Mouse (Mus musculus): Measurements from ENCODE around the gene Eif3l.

Gene Eif3l

DNA sequence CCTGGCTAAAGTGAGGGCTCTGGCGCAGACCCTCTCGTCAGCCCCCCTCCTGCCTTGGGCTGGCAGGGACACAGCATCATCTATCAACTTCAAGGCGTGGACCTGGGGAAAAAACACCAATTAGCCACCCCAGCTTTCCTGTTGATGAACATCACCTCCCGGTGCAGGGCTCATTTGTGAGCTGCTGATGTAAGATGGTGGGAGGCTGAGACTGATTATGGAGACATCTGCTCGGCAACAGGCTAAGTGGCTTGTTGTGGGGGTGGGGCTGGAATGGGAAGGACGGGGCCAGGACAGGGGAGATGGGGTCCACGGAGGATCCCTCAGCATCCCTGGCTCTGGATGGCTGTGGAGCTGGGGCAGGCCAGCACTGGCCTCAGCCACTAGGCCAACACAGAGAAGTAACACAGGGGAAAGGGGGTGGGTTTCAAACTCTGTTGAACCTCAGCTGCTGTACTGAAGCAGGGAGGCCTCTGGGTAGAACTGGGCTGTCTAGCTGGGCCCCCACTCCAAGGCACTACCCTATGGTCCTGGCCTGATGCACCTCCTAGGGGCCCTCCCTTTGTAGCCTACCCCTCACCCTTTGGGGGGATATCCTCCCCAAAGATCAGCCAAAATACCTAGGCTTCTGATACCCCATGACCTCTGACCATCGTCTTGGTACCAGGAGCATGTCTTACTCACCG is 24.7 kb upstream of the Eif3l start:
- no peak for DNase-seq (ENCODE audit: low spot score)

DNA sequence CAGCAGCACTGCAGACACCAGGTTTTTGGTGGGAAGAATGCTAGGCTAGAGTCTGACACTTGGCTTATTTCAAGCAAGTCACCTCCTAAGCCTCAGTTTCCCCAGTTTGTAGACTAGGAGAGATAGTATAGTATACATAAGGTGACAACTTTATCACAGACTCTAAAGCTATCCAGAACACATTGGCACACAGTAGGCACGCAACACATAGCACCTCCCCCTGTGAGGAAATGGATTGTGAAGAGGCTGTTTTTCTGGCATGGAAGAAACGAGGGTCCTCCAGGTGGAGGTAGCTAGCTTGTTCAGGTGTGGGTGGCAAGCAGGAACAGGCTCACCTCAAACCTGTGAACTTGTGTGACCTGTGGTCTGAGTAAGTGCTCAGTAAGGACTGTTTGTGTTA is 24.0 kb upstream of the Eif3l start:
- DNase-seq (ENCODE audit: low spot score): no peak

DNA sequence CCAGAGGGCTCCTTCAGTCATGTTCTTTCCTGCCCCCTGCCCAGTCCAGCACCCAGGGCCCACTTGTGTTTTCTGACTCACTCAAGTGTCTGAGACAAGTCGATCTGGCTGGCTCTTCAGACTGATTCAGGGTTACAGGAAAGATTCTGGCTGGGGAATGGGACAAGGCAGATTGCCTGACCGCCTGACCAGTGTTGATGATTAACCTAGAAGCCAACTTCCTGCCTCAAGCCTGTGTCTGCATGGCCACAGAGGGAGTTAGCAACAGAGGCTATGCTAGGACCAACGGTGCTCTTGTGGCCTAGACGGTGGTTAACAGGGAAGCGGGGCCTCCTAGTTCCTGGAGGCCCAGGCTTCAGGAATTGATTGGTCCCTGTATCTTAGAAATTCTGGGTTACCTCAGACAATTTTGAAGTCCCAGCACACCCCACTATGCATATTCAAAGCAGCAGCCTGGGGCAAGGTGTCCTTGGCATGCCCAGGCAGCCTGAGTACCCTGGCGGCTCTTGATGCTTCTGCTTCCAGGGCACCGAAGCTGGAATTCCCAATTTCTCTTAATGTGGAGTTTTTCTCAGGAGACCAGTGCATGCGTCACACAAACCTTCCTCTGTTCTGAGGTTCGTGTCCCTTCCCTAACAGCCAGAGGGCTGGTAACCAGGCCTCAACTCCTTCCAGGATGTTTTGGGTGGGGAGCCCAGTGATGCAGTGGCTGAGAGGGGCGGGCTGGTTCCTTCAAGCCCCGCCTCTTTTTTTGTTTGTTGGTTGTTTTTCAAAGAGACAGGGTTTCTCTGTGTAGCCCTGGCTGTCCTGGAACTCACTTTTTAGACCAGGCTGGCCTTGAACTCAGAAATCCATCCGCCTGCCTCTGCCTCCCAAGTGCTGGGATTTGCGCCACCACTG is 23.3 kb upstream of the Eif3l start:
- DNase-seq (ENCODE audit: low spot score): no peak

DNA sequence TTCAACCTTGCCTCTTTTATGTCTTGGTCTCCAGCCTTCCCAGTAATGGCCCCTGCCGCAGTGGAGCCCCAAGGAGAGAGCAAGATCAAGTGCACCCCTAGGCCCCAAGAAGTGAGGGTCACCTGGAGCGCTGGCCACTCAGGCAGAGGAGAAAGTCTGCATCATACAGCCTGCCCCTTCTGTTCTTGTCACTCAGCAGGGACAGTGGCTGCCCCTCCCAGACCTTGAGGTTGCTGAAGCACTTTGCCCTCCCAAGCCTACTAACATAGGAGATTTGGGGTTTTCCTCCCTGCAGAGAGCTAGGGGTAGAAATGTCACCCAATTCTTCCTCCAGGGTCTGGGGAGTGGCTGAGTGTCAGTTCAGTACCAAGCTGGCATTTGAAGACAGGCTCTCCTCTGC is 22.6 kb upstream of the Eif3l start:
- no peak for DNase-seq (ENCODE audit: low spot score)

DNA sequence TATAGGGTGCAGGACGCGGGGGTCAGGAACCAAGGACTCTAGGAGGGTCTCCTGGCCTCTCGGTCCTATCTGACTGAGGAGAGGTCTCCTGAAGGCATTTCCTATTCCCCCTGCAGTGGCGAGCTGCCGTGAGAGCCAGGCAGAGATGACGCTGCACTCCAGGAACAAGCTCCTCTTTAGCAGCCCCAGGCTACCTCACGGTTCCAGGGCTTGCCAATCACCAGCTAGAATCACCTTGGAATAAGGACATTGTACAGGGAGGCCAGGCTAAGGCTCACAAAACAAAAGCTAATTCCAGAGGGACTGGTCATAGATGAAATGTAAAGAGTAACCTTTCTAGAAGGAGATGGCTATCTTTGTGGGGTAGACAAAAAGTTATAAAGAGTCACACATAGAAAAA is 18.4 kb upstream of the Eif3l start:
- DNase-seq (ENCODE audit: low spot score): no peak

DNA sequence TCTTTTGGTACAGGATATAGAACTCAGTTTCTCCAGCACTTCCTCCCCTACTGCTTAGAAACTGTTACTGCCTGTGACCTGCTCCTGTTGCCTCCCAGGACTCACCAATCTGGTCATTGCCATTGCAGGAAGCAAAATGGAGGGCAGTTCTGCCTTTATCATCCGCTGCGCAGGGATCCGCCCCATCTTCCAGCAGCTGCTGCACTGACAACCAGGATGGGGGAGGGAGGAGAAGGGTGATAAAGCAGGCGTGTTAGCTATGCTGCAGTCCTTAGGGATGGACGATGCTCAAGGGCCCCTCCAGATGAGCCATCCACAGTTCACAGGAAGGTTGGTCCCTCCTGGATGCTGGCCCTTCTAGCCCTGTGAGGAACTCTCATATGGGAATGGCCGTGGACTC is 17.1 kb upstream of the Eif3l start:
- DNase-seq (ENCODE audit: low spot score): no peak

DNA sequence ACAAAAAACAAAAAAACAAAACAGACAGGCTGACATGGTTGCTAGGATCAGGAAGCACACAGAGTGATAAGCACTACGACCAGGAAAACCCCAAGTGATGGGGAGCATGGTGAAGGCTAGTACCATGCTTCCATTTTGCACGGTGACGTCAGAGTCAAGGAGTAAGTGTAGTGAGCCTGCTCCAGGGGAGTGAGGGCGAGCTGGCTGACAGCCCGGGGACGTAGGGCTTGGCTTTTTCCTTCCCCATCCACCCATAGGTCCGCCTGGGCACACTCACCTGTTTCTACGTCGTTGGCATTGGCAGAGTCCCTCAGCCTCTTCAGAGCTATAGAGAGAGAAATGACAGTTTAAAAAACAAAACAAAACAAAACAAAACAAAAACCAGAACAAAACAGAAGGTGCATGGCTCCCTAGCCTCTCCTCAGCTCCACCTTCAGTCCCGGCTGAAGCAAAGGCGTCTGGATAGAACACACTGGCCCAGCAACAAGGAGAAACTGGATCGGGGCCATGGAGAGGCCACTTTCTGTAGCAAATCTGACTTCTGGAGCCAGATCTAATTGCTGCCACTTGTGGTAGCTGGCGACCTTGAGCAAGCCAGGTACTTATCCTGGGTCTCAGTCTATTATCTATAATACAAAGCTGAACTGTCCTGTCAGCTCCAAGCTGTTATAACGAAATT is 14.0 kb upstream of the Eif3l start:
- DNase-seq (ENCODE audit: low spot score): no peak

DNA sequence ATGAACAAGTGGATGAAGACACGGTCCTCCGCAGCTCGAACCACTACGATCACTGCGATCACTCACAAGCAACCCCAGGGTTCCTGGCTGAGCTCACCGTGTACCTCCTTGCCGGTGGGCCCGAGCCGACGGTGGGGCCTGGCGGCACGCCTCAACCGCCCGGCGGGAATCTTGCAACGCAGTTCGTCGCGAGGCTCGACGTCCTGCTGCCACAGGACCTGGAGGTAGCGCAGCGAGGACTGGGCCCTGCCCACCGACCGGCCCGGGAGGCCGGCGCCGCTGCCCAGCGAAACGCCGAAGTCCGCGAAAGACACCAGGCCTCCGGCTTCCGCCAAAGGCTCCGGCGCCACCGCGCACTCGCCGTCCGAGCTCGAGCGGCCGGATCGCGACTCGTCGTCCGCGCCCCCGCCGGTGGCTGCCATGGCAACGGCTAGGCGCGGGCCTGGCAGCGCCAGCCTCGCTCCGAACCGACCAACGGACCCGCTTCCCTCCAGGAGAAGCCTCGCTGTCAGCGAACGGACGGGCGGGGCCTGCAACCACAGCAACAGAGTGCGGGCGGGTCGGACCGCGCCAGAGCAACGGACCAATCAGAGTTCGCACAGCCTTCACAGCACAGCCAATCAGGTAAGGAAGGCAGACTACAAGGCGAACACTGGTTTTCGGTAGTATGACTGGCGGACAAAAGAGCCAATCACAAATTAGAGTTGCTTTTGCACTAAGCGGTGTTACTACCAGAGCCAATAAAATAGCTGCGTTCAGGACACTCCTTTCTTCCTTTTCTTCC is 12.4 kb upstream of the Eif3l start, which contains the start of gene Ankrd54:
Gene Ankrd54 (minus strand): TSS at position 518 of the 784 bp plus-strand sequence.
- peak; percentile 88 for DNase-seq (ENCODE audit: low spot score)

DNA sequence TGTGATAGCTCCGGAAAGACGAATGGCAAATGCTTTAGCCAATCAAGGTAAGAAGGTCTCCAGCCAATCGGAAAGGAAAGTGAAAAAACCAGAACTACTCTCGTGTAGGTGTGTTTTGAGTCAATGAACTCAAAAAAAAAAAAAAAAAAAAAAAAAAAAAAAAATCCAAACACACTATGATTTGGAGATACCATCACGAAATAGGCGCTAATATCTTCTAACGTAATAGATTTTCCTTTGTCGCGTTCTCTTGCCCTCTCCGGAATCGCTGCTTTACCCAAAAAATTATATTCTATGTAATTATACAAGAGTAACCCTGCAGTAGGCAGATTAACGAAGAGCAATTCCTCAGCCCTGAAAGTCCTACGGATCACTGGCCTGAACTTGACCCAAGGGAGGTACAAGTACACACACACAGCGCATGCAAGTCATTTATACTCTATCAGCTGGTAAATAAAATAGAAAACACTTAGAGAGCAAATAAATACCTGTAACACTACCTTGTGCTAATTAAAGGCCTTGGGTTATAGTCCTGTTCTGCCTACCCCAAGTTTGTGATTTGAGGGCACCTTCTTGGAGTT is 11.7 kb upstream of the Eif3l start:
- DNase-seq (ENCODE audit: low spot score): no peak

DNA sequence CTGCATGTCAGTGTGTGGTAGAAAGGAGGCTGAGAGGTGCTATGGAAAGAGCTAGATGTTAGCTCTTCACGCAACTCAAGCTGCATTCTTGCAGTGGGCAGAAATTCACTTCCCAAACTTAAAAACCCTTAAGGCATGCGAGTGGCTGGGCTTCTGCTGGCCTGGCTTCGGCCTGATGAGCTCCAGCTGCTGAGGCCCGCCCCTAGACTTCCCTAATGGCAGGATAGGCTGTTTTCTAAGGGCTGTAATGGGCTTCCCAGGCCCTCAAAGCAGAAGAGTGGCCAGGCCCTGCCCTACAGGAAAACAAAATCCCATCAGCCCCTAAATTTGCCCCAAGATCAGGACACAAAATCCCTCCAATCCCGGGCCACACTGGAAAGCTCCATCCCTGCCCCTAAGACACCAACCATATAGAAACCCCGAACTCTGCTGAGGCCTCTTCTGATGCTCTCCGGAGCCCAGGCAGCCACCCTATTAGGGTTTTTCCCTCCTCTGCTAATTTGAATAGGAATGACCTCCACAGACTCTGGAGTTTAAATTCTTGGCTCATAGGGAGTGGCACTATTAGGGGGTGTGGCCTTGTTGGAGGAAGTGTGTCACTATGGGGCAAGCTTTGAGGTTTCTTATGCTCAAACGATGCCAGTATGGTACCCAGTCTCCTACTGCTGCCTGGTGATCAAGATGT is 9.8 kb upstream of the Eif3l start:
- DNase-seq (ENCODE audit: low spot score): no peak

DNA sequence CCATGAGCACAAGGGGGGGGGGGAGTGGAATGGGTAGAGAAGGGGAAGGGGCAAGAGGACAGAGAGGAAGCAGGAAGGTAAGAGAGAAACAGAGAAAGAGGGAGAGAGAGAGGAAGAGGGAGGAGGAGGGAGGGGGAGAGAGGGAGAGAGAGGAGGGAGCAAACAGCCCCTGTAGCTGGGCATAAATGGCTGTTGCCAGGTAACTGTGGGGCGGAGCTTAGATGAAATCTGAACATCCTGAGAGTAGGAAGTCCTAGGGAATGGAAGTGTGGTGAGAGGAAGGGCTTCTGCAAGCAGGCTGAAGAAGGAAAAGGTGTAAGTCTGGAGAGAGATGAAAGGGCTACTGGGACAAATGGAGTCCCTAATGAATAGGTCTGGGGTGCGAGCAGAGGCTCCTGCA is 8.7 kb upstream of the Eif3l start:
- no peak for DNase-seq (ENCODE audit: low spot score)

DNA sequence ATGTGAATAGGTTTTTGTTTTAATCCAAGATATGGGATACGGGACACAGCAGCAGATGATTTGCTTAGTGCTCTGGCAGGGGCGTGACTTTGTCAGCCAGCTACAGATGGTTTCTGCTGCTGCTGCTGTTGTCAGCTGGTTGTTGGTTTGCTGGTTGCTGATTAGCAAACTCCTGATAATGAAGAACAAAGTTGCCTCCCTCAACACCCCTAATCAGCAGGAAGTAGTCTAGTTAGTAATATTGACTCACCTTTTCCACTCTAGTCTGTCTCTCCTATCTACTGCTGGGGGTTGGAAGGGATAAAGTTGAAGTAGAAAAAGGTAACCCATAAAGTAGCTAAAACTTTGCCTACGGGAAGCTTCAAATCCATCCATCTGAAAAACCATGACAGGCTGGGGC is 7.3 kb upstream of the Eif3l start:
- no peak for DNase-seq (ENCODE audit: low spot score)

DNA sequence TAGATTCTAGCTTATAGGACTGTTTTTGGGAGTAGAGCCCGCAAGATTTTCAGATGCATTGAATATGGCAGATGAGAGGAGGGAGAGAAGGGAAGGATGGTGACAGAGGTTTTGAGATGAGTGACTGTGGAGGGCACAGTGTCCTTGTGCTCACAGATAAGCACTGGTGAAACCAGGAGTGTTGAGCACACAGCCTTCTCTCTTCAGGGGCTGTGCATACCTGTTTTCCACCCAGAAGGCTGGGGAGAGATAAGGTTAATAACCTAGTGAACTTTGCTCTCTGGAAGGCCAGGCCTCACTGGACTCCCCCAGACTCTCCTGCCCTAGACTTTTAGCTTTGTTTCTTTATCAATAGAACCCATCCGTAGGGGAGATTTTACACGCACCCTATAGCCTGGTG is 6.6 kb upstream of the Eif3l start:
- DNase-seq (ENCODE audit: low spot score): no peak

DNA sequence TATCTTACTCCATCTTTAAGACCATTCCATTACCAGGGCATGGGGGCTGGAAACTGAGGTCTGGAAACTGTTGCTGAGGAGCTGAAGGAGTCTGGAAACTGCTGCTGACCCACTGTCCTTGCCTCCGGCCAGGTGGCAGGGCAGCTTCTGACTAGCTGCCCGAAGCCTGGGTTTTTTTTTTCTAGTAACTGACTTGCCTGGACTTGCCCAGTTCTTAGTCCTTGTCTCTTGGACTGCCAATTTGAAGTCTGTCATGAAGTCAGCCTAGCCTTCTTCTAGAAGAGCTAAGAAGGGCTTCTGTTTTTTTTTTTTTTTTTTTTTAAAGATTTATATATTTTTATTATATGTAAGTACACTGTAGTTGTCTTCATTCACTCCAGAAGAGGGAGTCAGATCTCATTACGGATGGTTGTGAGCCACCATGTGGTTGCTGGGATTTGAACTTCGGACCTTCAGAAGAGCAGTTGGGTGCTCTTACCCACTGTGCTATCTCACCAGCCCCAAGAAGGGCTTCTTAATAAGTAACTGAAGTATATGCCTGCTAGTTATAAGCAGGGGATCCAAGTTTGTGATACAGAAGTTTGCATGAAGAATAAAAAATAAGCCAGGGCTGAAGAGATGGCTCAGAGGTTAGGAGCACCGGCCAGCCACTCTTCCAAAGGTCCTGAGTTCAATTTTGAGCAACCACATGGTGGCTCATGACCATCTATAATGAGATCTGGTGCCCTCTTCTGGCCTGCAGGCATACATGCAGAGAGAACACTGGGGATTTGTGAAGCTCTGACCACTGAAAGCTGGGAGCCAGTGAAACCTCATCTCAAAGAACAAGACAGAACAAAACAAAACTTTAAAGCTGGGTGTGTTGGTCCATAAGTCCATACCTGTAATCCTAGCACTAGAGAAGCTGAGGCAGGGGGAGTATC is 3.6 kb upstream of the Eif3l start:
- no peak for DNase-seq (ENCODE audit: low spot score)

DNA sequence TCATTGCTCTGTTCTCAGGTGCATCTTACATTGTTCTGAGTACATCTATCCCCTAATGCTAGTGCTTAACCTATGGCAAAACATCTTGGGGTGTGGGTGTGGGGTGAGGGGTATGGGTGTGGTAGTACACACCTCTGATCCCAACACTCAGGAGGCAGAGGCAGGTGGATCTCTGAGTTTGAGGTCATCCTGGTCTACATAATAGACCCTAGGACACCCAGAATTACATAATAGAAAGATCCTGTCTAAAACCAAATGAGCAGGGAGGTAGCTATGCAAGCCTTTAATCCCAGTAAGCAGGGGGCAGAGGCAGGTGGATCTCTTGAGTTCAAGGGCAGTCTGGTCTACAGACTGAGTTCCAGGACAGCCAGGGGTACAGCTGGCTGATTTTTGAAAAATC is 1.2 kb upstream of the Eif3l start:
- DNase-seq (ENCODE audit: low spot score): no peak

DNA sequence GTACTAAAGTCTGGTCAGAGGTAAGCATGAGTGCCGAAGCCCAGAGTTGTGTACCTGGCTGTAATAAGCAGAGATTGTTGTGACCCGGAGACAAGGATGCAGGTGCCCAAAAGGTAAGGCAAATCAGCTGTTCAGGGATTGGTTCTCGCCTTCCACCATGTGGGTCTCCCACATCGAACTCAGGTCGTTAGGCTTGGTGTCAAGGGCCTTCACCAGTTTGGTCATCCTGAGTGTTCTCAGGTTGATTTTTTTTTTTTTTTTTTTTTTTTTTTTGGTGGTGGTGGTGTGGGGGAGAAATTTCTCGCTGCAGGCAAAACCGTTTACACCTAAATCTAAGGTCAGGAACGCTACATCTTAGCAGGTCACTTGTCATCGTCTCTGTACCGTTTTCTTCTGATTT is 533 bp upstream of the Eif3l start:
- no peak for DNase-seq (ENCODE audit: low spot score)

DNA sequence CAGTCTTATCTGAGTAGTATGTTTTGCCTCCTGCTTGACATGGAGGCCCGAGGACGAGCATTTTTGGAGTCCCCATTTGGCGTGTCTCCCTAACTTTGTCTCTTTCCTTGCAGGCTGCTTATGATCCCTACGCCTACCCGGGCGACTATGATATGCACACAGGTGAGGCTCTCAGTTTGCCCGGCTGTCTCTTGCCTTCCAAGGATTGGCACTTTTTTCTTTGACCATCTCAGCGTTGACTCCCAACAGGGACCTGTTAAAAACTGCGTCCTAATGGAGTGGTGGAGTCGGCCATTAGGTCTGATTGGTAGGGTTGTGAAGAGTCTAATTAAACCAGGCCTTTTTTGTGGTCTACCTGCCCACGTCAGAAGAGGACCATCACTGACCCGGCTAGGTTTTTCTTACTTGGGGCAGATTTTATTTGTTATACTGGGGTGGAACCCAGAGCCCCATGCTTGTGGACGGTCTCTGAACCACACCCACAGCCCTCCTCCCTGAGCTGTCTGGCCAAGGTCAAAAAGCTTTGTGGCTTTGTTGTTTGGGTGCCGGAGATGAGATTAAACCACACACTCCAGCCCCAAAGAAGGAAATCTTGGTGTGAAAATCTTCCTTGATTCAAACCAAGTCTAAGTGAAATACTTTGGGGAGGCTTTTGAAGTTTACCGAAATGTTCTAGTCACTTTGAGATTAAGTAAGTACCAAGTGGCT is 833 bp downstream of the Eif3l start:
- no peak for DNase-seq (ENCODE audit: low spot score)

DNA sequence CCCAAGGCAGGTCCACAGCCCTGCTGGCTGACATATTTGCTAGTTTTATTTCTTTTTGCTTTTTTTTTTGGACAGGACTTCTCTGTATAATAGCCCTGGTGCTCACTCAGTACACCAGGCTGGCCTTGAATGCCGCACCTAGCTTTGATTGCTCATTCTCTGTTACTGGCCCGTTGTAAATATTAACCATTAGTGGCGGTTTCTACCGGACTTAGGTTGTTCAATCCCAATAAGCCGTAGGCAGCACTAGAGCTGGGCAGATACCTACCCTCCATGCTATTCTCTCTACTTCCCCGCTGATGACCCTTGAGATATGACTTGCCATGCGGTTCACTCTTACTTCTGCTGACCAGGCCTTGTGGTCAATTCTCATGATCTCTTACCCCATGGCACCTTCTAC is 4.6 kb downstream of the Eif3l start:
- DNase-seq (ENCODE audit: low spot score): no peak

DNA sequence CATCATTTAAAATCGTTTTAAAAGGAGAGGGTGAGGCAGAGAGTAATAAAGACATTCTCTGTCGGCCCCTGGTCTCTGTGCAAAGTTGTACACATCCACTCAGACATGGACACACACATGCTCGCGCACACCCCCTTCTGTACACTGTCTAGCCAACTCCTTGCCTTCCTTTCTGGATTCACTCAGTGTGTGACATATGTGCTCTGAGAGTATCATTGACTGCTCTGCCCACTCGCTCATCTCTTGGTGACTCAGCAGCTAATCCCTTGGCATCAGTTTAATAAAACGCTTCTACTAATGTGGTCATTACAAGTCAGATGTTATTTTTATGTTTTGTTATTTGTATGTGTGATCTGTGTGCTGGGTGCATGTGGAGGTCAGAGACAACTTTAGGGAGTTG is 17.3 kb downstream of the Eif3l start:
- no peak for DNase-seq (ENCODE audit: low spot score)

Data from urinary bladder, postnatal 25 days (tissue).